Mouse (Mus musculus): ENCODE data around the gene Tceal7. TPM values are rescaled to one million over a fixed set of nuclear protein-coding genes. Genes with fewer than 3 reads are reported as not detected.

Tceal7 gene
- total and polyA plus RNA-seq, 2 experiments from 2014 or later = 2.4 to 4.1 TPM

- Histone ChIP-seq H3K27ac (no peak overlapping the region), H3K9ac (replicated peaks; ENCODE audit: low read length) (no peak overlapping the region), H3K9me3 (ENCODE audit: low read length) (no peaks in the 10 kb centered on the region), H3K4me3 (ENCODE audit: low read length) (no peak overlapping the region), H3K4me1 (ENCODE audit: insufficient read depth, low read length) (no peaks in the 10 kb centered on the region), H3K36me3 (ENCODE audit: insufficient read depth, low read length) (no peaks in the 10 kb centered on the region), H3K27me3 (ENCODE audit: insufficient read depth, low read length) (no peaks in the 10 kb centered on the region), H3K4me2 (ENCODE audit: low read depth, low read length) (no peak overlapping the region)
- DNase-seq (ENCODE audit: low spot score) = no peak
- no peak for ATAC-seq
- TF ChIP-seq CTCF (IDR thresholded peaks at IDR 0.05; ENCODE audit: low read depth) = no peak
- WGBS = 28% methylated on average over 3 of the region's 3 CpGs
Measured at GRCm38 (mm10) chrX:136274542-136274941, 60.0 kb downstream of the Tceal7 start.

- Histone ChIP-seq H3K27ac (no peak overlapping the region), H3K27me3 (ENCODE audit: insufficient read depth, low read length) (no peaks in the 10 kb centered on the region), H3K4me1 (ENCODE audit: insufficient read depth, low read length) (no peaks in the 10 kb centered on the region), H3K4me3 (ENCODE audit: low read length) (no peak overlapping the region), H3K9ac (replicated peaks; ENCODE audit: low read length) (no peak overlapping the region), H3K4me2 (ENCODE audit: low read depth, low read length) (no peak overlapping the region), H3K36me3 (ENCODE audit: insufficient read depth, low read length) (no peaks in the 10 kb centered on the region), H3K9me3 (ENCODE audit: low read length) (no peaks in the 10 kb centered on the region)
- no peak for TF ChIP-seq CTCF (IDR thresholded peaks at IDR 0.05; ENCODE audit: low read depth)
- DNase-seq (ENCODE audit: low spot score) (no peak), ATAC-seq (no peak)
- 45% methylated on average over 3 of the region's 3 CpGs for WGBS
Measured at GRCm38 (mm10) chrX:136275386-136275785, 60.8 kb downstream of the Tceal7 start.

Small RNA genes within 50 kb of the gene (microRNA-seq; reads per million reads assigned to microRNA genes)
- 0 reads per million in 2 experiments for gene Mir6383

Other genes starting within 250 kb of the Tceal7 start
- 168 and 177 TPM in 2 replicates for gene Arxes2, start 221.0 kb upstream of the Tceal7 start, total RNA-seq (2014; rRNA removed)
- 312 and 317 TPM in 2 replicates for gene Arxes2, start 221.0 kb upstream of the Tceal7 start, polyA plus RNA-seq (2015; fragmentation: Nextera tagmentation; extraction: Ambion mirVana)
- 57.8 and 57.9 TPM in 2 replicates for gene Arxes1, start 181.4 kb upstream of the Tceal7 start, total RNA-seq (2014; rRNA removed)
- gene Arxes1, start 181.4 kb upstream of the Tceal7 start, polyA plus RNA-seq (2015; fragmentation: Nextera tagmentation; extraction: Ambion mirVana) = 177 and 187 TPM in 2 replicates
- gene Bex2, start 146.5 kb upstream of the Tceal7 start, total RNA-seq (2014; rRNA removed) = 171 and 200 TPM in 2 replicates
- 938 and 961 TPM in 2 replicates for gene Bex2, start 146.5 kb upstream of the Tceal7 start, polyA plus RNA-seq (2015; fragmentation: Nextera tagmentation; extraction: Ambion mirVana)
- not detected in 2 replicates for gene Nxf3, start 129.5 kb upstream of the Tceal7 start, total RNA-seq (2014; rRNA removed)
- 0.05 TPM in 1 of 2 replicates, not detected in the other for gene Nxf3, start 129.5 kb upstream of the Tceal7 start, polyA plus RNA-seq (2015; fragmentation: Nextera tagmentation; extraction: Ambion mirVana)
- 20.0 and 38.4 TPM in 2 replicates for gene Bex4, start 75.8 kb upstream of the Tceal7 start, total RNA-seq (2014; rRNA removed)
- gene Bex4, start 75.8 kb upstream of the Tceal7 start, polyA plus RNA-seq (2015; fragmentation: Nextera tagmentation; extraction: Ambion mirVana) = 153 and 160 TPM in 2 replicates
- gene Tceal8, start 42.4 kb upstream of the Tceal7 start, total RNA-seq (2014; rRNA removed) = 72.2 and 82.6 TPM in 2 replicates
- 138 and 146 TPM in 2 replicates for gene Tceal8, start 42.4 kb upstream of the Tceal7 start, polyA plus RNA-seq (2015; fragmentation: Nextera tagmentation; extraction: Ambion mirVana)
- gene Tceal5, start 10.9 kb upstream of the Tceal7 start, total RNA-seq (2014; rRNA removed) = 3.9 and 4.3 TPM in 2 replicates
- gene Tceal5, start 10.9 kb upstream of the Tceal7 start, polyA plus RNA-seq (2015; fragmentation: Nextera tagmentation; extraction: Ambion mirVana) = 45.2 and 45.8 TPM in 2 replicates
- gene Bex1, start 734 bp downstream of the Tceal7 start, total RNA-seq (2014; rRNA removed) = 38.9 and 58.8 TPM in 2 replicates
- gene Bex1, start 734 bp downstream of the Tceal7 start, polyA plus RNA-seq (2015; fragmentation: Nextera tagmentation; extraction: Ambion mirVana) = 272 and 279 TPM in 2 replicates
- gene Tceal9, start 30.3 kb downstream of the Tceal7 start, total RNA-seq (2014; rRNA removed) = 89.2 and 100 TPM in 2 replicates
- 257 and 262 TPM in 2 replicates for gene Tceal9, start 30.3 kb downstream of the Tceal7 start, polyA plus RNA-seq (2015; fragmentation: Nextera tagmentation; extraction: Ambion mirVana)
- gene Bex3, start 55.5 kb downstream of the Tceal7 start, total RNA-seq (2014; rRNA removed) = 263 and 314 TPM in 2 replicates
- gene Bex3, start 55.5 kb downstream of the Tceal7 start, polyA plus RNA-seq (2015; fragmentation: Nextera tagmentation; extraction: Ambion mirVana) = 900 and 904 TPM in 2 replicates